Mouse (Mus musculus) spleen, adult 2 months (tissue): ENCODE measurements around the gene Antxr1.

Source experiments
- CTCF ChIP-seq: fragments of 200-500 bp; IDR thresholded peaks from 2 replicates; pipeline ENCODE4 v1.5.1; 2011; ENCODE audit warnings: mild to moderate bottlenecking, inconsistent platforms; ENCODE audit not compliant: insufficient read depth, insufficient read length, insufficient replicate concordance; ENCODE audit errors: extremely low read depth
- POLR2A ChIP-seq: fragments of 200-500 bp; IDR thresholded peaks from 2 replicates; pipeline ENCODE4 v1.6.1; 2011; ENCODE audit warnings: low read depth, low read length, inconsistent platforms

DNA sequence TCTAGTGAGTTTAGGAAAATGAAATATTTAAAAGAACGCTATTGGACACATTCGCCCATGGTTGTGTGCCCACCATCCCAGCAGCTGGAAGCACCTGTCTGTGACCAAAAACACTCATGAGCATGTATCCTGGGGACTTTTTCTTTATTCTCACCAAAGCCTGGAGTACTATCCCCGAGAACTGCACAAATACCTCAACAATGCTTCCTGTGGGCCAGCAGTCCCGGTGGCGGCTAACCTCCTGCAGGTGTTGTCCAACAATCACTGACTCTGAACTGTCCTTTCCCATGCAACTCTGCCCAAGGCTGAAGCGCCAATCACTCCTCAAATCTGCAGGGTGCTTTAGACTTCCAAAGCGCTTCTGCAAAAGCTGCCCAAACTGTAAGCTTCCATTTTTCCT is 219.0 kb downstream of the Antxr1 start:
- TF ChIP-seq POLR2A (no peak), CTCF (no peak)
